Mouse (Mus musculus): ENCODE data around the gene Rab23.
A peak's percentile ranks its signal among the peaks of the same experiment; 100 is the strongest.
"Not testable (repeated sequence)": the region's sequence is repeated elsewhere in the genome, so short reads cannot be mapped to it uniquely, and the experiment has no call there.

Rab23 gene

DNA sequence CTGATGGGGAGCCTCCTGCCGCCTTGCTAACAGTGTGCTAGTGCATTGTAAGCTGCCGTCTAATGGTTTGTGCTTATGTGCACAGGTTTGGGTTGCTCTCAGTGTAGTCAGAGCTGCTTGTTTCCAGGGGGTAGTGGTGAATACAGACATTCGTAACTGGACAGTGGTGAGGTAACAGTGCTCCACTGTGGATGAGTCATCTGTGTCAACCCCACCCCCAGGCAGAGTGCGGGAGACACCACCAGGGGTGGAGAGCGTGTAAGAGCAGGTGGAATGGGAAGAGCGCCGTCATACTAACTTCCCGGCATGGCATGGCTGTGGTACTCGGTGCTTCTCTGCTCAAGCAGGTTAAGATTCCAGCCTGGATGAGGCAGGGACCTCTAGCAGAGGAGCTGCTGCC is 13.4 kb downstream of the Rab23 start:
- DNase-seq (ENCODE audit: inconsistent age in 2 of 2, low spot score in 1 of 2): no peak

DNA sequence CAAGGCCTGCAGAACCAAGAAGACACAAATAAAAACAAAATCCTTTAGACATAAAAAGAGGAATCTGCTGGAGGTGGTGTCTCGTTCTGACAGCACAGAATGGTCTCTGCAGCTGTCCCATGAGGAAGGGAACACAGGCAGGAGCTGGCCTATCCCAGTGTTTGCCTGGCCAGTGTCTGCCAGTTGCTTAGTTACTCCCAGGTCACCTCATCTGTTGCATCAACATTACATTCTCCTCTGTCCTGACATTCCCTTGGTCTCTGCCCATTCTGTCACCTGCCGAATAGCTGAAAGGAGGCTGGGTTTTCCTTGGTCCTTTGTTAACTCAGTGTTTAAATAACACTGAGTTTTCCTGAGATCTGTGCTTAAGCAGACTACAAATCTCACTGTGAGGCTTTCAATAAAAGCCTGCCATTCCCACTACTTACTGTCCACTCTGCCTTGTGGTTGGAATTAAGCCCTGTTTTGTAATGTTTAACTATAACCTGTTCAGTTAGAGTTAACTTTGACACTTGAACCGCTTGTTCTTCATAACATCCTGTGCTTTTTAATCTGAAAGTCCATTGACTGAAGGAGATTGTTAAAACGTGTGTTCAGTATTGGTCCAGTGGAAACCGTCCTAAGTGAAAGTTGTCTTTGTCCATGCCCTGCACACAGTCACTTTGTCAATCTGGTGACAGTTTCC is 14.5 kb downstream of the Rab23 start:
- no peak for DNase-seq (ENCODE audit: inconsistent age in 2 of 2, low spot score in 1 of 2)

DNA sequence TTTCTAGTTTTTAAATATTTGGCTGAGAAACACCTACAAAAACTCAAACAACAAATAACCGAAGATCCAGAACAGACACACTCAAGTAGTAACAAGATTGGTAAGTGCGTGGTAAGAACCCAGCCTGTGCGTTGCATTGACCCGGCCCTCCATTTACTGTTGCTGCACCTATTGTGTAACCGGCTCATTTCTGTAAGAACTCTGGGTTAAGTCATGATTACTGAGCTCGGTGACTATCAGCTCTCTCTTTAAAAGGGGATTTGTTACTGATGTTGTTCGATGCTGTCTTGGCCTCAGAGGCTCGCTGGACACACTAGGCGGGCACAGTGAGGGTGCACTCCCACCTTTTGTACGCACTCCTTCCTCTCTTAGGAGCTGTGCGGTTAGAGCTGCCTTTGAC is 18.6 kb downstream of the Rab23 start:
- no peak for DNase-seq (ENCODE audit: inconsistent age in 2 of 2, low spot score in 1 of 2)

DNA sequence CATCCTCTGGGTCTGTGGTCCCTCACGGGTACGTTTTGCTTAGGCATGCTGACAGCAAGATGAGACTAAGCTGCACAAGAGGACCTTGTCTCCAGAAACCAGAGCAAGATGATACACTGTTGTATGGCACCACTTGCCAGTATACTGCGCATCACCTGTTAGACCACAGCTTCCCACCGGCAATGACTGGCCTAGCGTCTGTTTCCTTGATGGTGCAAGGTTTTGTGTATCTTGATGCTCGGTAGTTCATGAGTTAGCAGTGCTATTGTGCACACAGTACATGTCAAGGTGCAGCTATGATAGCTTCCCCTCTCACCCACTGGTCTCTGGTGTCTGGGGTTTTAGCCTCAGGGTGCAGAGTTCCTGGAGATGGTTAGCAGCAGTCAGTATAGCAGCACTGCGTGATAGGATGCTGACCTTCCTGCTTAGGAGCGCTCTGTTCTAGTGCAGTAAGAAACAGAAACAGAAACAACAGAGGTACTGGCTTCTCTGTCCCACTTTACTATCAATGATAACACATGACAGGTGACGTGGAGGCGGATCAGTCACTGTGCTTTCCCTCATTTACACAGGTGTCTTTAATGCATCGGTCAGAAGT is 19.1 kb downstream of the Rab23 start:
- DNase-seq (ENCODE audit: inconsistent age in 2 of 2, low spot score in 1 of 2): no peak

DNA sequence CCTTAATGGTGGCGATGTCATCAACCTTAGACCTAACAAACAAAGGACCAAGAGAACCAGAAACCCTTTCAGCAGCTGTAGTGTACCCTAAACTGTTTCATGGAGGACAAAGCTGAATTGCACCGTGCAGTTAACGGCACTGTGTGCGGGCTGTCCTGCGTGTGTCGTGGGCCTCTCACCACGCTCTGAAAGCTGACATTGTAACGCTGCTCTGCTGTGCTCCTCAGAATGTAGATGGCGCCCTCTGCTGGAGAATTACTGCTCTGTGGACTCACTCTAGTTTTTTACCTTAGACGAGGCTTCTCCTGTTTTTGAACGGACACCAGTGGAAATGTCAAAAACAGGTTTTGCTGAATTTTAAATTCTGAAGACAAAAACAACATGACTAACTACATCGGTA is 19.6 kb downstream of the Rab23 start:
- peak; percentile 66 to 91 for DNase-seq (ENCODE audit: inconsistent age in 2 of 2, low spot score in 1 of 2)

DNA sequence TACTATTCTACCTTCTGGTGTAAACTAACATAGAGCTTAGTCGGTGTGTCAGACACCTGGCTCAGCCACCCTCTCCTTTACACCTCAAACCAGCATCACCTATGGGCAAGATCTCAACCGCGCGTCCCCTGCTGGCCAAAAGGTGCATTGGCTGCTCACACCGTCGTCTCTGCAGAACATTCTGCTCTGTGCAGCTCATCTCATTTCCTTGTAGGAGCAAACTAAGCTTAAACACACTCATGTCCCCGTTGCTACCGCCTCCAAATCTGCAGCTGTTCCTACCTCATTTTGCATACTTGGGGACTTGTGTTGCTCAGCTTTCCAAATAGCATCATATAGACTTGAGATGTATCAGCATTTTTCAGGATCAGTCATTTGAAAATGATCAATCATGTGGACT is 23.2 kb downstream of the Rab23 start:
- peak in 1 of 2 experiments; percentile 40 for DNase-seq (ENCODE audit: inconsistent age in 2 of 2, low spot score in 1 of 2)

DNA sequence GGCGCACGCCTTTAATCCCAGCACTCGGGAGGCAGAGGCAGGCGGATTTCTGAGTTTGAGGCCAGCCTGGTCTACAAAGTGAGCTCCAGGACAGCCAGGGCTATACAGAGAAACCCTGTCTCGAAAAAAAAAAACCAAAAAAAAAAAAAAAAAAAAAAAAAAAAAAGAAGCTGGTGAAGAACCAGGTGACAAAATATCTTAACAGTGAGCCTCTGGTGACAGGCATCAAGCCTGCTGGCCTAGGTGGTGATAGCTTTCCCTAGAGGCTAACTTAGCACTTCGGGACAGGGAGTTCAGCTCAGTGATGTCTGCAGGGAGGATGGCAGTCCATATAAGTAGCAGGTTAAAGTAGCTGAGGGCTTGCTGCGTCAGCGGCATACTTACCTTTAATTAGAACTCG is 25.1 kb downstream of the Rab23 start:
- not testable (repeated sequence) for DNase-seq (ENCODE audit: inconsistent age in 2 of 2, low spot score in 1 of 2)

DNA sequence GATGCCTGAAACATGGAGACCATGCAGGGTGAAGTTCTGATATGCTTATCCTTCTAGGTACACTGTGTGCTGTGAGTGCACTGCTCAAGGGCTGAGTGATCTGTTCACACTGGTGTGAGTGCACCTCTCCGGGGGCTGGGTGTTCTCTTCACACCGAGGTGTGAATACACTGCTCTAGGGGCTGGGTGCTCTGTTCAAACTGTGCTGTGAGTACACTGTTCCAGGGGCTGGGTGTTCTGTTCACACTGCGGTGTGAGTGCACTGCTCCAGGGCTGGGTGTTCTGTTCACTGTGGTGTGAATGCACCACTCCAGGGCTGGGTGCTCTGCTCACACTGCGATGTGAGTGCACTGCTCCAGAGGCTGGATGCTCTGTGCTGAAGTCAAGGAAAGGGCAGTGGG is 26.2 kb downstream of the Rab23 start:
- DNase-seq (ENCODE audit: inconsistent age in 2 of 2, low spot score in 1 of 2): no peak

DNA sequence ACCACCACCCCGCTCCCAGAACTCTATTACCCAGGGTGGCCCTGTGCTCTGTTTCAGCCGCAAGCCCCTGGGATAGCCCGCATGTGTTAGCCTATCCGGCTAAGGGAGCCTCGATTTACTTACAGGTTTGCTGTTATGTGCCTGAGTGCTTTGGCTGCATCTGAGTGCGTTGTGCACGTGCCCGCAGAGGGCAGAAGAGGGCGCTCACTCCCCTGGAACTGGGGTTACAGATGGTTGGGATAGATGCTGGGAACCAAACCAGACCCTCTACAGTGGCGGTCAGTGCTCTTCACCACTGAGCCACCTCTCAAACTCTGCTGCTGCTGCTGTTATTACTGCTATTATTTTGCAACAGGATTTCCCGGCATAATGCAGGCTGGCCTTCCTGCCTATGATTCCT is 29.4 kb downstream of the Rab23 start:
- DNase-seq (ENCODE audit: inconsistent age in 2 of 2, low spot score in 1 of 2): no peak

DNA sequence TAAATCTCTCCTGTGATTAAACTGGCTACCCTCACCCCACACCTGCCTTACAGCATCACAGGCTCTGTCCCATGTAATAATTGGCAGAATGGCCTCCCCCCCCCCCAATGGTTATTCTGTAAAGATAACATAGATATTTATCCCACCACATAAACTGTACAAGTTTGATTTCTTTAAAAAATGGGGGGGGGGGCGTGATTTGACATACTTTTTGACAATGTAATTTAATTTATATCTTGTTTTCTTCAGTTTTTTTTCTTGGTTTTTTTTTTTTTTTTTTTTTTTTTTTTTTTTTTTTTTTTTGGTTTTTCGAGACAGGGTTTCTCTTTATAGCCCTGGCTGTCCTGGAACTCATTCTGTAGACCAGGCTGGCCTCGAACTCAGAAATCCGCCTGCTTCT is 30.0 kb downstream of the Rab23 start:
- not testable (repeated sequence) for DNase-seq (ENCODE audit: inconsistent age in 2 of 2, low spot score in 1 of 2)

DNA sequence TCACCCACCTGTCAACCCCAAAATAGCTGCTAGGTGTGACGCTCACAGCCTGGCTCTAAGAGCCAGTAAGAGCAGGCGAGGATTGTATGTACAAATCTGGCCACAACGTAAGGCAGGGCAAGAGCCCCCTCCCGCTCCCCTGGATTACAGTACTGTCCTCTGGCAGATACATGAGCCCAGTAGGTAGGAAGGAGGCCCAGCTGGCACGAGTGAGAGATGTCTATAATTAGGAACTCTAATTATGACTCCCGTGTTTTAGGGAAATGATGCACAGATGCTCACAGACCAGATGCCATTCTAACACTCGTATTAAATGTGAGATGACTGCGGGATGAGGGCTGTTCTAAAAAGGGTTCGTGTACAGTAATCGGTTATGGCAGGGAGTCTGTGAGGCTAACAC is 31.6 kb downstream of the Rab23 start:
- no peak for DNase-seq (ENCODE audit: inconsistent age in 2 of 2, low spot score in 1 of 2)

DNA sequence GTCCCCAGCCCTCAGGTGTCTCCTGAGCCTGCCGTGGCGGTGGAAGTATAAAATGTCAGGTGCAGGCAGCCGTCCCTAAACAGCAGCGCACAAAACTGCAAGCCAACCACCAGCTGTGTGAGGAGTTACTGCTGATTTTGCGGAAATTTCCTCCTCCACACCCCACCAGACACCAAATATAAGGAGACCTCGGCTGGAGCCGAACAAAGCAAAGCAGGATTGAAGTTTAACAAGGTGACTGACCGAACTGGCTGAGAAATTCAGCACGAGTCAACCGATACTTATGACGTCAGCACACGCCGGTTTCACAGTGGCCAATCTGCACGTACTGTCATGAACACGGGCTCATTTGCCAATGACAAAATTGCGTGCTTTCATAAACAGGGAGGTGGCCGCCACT is 34.4 kb downstream of the Rab23 start:
- no peak for DNase-seq (ENCODE audit: inconsistent age in 2 of 2, low spot score in 1 of 2)

DNA sequence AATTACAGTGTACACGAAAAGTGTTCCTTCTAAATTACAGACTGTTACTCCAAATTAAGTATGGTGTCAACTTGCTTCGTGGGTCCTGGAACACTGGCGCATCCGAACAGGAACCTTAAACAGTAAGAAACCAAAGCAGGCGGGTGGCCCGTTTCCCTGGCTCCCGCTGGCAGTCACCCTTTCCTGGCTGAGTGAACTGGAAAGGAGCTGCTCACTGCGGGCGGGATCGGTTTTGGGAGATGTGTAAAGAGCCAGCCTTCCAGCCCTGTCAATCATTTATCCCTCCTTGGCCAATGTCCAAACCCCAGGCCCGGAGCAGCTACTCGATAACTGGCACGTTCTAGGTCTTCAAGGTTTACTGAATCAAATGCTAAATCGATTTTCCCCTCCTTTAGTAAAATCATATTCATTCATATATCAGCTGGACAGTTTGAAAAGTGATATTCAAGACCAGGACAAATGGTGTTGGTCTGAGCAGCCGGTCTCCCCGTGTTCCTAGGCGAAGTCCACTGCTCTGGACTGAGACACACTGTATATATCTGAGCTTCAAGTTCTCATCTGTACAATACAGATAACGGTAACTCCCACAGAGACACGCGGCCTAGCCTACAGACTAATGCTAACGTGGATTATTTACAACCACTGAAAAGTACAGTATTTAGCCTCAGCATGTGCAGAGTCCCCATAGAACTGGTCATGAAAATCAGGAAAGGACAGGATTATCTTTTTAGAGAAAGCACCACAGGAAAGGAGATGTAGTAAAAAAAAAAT is 35.5 kb downstream of the Rab23 start:
- DNase-seq (ENCODE audit: inconsistent age in 2 of 2, low spot score in 1 of 2): no peak

DNA sequence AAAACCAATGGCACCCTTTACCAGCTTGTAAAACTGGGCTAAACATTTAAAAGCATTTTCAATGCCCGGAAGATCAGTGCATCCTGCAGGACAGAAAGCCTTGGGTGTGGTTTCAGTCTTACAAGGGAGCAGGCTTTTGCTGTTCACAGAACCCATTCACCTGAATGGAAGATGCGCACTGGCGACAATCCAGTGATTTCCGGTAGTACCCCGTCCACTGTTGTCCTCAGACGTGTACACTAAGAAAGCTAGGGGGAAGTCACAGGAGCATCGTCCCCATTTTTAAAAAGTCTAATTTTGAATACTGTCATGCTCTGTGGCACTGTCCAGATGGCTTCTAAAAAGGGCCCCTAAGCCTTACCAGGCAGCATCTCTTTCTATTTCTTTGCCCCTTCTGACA is 36.1 kb downstream of the Rab23 start:
- no peak for DNase-seq (ENCODE audit: inconsistent age in 2 of 2, low spot score in 1 of 2)

DNA sequence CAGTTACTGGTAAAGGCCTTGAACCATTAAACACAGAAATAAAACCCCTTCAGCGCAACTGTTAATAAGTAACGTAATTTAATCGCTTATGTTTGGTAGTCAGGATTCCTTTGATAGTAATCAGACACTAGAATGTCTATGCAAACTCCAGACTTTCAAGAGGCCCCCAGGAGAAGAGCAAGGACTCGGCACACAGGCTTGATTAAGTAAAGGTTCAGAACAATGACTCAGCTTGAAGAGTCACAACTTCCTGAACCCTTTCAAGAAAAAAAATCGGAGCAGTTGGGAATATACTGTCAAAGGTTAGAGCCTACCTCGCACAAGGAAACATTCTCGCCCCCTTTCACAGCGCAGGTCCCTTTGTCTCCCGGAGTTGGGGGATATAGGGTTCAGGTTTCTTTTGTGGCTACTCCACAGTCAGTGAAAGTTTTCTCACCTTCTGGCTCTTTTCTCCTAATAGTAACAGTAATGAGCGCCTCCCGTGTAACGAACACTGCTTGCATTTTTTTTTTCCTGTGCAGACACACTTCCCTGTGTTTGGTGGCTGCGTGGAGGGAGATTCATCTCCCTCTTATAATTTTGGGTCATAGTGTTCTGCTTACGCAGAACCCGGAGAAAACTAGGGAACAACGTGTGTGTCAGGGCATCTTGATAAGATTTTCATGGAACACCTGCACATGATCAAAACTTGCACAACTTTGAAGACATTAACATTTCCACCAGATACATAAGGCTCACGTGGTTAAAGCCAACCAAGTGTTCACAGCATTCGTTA is 36.8 kb downstream of the Rab23 start:
- peak in 1 of 2 experiments; percentile 62 for DNase-seq (ENCODE audit: inconsistent age in 2 of 2, low spot score in 1 of 2)

DNA sequence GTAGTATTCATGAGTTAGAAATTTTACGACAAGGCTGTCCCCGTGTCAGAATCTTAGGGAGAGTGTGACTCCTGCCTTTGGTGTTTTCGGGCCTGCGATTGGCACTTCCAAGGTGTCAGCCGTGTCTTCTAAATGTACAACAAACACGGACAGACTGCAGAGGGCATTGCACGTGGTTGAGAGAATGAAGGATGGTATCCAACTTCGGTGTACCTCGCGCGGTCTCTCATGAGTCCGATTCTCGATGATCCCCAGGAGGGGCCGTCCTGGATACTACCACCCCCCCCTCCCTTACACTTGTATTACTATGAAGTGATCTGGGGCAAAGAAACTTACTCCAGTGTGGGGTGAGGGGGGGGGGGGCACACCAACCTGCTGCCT is 37.3 kb downstream of the Rab23 start:
- DNase-seq (ENCODE audit: inconsistent age in 2 of 2, low spot score in 1 of 2): peak in 1 of 2 experiments; percentile 72

DNA sequence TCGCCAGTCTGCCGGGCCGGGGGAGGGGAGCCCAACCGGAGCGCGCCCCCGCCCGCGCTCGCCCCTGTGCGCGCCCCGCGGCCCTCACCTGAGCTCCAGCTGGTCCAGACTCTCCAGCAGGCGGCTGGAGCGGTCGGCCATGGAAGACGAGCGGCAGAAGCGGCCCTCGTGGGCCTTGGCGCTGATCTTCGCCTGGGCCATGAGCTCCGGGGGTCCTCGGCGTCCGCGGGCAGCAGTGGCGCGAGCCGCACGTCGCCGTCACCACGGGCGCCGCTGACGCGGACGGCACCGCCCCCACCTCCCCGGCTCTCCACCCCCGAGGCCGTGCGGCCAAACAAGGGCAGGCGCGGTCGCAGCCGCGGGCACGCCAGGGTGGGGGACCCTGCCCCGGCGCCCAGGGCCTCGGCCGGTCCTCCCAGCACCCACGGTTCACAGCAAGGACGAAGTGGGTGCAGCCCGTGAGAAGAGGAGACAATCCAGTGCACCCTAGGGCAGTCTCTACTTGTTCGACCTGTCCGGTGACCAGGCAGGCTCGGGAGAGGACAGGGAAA is 37.9 kb downstream of the Rab23 start, which contains the start of gene Bag2:
Gene Bag2, minus strand, starts transcription at position 305 of the 551 bp plus-strand sequence.
- DNase-seq (ENCODE audit: inconsistent age in 2 of 2, low spot score in 1 of 2): peak; percentile 81 to 91

DNA sequence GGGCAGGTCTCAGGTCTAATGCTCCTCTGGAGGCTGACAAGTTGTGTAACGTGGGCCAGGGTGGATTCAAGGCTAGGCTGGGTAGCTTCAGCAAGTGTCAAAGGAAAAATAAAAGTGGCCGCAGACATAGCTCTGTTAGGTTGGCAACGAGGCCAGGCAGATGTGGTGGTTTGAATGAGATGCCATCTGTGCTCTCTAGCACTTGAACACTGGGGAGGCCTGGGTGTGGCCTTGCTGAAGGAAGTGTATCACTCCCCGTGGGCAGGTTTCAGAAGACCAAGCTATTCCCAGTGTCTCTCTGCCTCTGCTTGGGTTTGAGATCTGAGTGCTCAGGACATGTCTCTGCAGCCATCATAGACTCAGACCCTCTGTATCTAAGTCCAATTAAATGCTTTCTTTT is 38.8 kb downstream of the Rab23 start:
- DNase-seq (ENCODE audit: inconsistent age in 2 of 2, low spot score in 1 of 2): peak in 1 of 2 experiments; percentile 36

DNA sequence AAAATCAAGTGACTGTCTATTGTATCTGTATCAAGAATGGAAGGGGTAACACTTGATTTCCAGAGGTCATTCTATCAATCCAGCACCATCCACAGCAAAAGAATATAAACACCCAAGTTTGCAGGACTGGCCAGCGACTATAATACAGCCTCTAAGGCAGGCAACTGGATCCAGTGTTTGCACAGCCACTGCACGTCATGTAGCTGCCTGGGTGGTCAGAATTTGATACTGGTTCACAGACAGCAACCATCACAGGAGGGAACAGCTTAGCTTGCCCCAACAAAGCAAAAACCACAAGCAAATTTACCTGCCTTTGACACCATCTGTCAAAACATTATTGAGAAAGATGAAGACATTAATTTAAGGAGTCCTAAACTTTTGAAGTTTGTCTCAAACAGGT is 44.1 kb downstream of the Rab23 start:
- DNase-seq (ENCODE audit: inconsistent age in 2 of 2, low spot score in 1 of 2): no peak

DNA sequence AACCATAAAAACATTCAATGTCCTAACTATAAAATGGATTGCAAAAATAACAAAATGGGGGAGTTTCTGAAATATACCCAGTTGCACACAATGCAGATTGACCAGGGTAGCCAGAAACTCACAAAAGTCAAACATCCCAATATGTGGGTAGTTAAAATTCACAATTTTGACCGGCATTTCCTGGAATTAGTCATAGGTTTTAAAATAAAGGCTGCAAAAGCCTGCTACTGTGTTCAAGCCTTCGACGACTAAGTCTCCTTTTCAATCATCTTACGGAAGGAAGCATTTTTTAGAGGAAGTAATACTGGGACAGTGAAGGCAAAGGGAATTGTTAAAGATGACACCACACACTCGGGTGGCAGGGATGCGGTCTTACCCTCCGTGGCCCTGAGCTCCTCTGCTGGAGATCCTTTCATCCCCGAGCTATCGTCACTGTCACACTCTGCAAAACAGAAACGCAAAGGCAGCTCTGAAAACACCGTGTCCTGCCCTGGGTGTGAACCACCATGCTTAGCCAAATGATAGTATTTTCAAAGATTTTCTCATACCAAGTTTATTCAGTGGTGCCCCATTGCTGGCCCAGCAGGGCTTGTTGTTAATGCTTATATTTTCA is 45.9 kb downstream of the Rab23 start:
- no peak for DNase-seq (ENCODE audit: inconsistent age in 2 of 2, low spot score in 1 of 2)

Data from adrenal gland, adult (tissue).